Mouse (Mus musculus) embryo, embryonic 11.5 days (tissue): ENCODE measurements around the gene Gm20532.

Experiments
- DNase-seq: peaks from one replicate; pipeline ENCODE4 v3.0.0-alpha.2; 2012; ENCODE audit warnings: low read depth, low spot score

Gm20532 gene

GRCm38 (mm10) chr2:26596898-26597297, 10.5 kb downstream of the Gm20532 start:
- DNase-seq: no peak

DNA sequence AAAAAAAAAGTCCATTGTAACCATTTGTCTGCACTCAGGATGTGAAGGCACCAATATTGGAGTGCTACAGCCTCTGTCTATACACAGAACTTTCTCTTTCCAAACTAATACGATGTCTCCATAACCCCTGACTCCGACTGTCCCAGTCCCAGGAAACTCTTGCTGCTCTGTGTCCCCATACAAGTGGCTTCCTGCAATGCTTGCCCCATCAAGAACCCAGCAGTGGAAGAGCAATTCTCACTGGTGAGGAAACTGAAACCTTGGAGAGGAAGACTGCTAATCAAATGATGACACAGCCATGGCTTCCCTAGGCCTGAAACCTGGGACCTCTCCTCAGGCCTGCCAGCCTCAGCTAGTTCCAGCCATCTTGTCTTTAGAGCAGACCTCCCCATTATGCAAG, 11.4 kb downstream of the Gm20532 start:
- DNase-seq: no peak

DNA sequence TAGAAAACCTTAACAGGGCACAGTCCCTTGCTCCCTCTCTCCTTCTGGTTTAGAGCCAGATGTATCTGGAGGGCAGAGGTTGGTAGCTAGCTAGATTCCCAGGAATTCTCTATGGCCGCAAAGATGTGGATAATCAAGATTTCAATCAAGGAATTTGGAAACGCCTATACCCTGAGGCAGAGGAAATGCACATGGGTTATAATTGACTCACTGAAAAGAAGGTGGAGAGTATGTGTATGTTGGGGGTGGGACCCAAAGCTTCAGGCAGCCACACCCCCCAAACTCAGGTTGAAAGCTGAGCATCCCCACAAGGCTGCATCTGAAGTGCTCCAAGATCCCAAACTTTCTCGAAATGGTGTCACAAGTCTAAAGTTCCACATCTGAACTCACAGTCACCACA, 12.0 kb downstream of the Gm20532 start:
- no peak for DNase-seq

DNA sequence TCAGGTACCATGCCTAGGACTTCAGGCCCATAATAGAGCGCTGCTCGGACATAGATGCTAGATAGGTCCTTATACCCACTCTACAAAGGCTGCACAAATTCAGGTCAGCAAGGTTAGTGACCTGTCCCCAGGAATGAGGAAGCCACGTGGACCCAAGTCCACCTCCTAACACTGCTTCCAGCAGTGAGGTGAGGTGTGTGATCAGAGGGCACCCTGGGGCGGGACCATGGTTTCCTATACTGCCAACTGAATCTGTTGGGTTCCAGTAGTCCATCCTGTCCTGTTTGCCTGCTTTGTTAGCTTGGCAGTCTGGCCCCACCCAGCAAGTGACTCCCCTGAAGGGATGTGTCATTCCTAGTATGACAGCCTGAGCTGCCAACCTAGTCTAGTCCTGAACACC, 13.5 kb downstream of the Gm20532 start:
- DNase-seq: no peak

GRCm38 (mm10) chr2:26600664-26601063, 14.2 kb downstream of the Gm20532 start:
- DNase-seq: no peak

DNA sequence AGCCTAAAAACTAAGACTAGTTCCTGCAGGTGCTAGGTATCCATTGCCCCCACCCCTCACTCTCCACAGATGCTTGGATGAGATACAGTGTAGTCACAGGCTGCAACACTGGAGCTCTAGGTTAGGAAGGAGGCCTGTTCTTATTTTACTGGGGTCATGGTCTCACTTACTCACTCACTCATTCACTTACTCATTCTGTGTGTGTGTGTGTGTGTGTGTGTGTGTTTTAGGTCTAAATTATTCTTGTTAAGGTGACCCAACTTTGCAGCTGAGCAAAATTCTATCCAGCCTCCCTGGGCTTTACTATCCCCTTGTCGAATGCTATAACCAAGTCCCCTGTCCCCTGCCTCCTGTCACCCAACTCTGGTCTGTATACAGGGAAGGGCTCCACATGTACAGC, 15.2 kb downstream of the Gm20532 start:
- DNase-seq: no peak

DNA sequence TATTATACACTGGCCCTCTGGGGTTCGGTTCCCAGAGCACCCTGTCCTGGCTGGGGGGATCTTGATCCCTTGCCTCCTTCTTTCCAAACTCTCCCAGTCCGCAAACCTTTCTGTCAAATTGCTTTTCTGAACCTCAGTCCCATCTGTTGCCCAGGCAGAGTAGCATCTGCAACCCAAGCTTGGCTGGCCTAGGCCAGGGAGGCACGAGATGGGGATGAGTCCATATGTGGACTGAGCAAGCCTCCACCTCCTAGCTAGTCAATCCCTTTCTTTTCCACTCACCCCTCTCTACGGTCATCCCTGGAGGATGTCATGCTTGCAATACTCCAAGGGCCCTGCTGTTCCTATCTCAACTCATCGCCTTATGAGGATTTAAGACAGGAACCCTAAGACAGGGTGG, 16.2 kb downstream of the Gm20532 start:
- DNase-seq: no peak

GRCm38 (mm10) chr2:26603159-26603558, 16.7 kb downstream of the Gm20532 start:
- DNase-seq: no peak

- DNase-seq: peak; percentile 51
These were observed 17.6 kb downstream of the Gm20532 start, which contains the start of gene Agpat2 for GRCm38 (mm10) chr2:26603720-26604671. Agpat2 (minus strand) TSS chr2:26604417.

DNA sequence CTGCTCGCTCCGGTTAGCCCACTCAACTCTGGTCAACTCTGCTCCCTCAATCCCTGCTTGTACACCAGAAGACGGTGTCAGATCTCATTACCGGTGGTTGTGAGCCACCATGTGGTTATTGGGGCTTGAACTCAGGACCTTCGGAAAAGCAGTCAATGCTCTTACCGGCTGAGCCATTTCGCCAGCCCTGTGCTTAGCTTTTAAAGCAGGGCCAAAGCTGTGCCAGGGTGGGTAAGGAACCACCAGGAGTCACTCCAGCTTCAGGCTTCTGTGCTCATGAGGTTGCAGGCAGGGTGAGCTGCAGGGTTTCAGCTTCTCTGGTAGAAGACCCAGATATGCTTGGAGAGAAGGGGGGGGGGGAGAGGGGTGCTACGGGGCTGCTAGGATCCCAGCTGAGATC, 18.9 kb downstream of the Gm20532 start:
- no peak for DNase-seq

GRCm38 (mm10) chr2:26606579-26606978, 20.1 kb downstream of the Gm20532 start:
- no peak for DNase-seq

DNA sequence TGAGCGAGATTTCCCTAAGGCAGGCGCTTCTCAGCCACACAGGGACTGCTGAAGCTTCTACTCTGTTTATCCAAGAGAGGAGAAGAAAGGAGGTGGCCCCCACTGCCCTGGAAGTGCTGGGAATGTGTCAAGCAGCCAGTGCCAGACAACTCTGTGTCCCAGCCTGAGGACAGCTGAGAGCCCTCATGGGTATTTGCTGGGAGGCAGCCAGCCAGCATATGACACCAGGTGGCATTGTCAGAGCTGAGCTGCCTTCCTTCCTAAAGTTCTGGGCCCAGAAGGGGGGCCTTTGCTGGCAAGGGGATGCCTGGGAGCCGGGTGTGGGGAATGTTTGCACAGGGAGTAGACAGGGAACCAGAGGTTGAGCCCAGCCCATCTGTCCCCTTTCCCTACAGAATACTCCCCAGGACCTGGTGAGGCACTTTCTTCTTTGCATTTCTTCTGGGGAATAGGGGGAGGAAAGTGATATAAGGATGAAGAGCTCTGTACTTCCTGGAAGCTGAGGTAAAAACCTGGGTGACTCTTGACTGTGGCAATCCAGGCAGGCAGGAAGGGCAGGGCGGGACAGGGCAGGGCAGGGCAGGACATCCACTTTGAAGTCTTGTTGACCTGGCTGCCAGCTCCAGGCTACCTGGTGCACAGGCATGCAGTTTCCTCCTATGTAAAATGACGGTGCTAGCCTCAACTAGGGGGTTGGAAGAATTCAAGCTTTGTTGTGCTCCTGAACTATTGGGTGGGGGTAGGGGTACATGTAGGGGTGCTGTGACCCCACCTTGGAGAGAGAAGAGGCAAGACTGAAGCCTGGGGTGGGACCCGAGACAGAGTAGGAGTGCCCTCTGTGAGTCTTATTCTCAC, 20.8 kb downstream of the Gm20532 start:
- no peak for DNase-seq

- DNase-seq: no peak
These were observed 22.3 kb downstream of the Gm20532 start for GRCm38 (mm10) chr2:26608781-26609180.

- DNase-seq: no peak
These were observed 22.8 kb downstream of the Gm20532 start for GRCm38 (mm10) chr2:26609261-26609661.

DNA sequence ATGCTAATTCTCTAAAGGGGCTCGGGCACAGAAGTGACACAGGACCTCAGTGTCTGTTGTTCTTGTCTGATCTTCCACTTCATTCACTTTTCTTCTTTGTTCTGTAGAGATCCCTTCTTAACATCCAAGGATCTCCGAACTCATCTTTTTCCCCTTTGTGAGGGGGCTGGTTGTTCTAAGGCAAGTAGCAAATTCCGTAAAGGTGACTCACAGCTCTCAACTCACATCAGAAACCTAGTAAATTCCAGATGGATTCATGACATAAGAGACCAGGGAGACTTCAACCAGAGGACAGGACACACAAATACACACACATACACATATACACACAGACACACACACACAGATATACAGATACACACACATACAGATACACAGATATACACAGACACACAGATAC, 24.1 kb downstream of the Gm20532 start:
- DNase-seq: no peak

DNA sequence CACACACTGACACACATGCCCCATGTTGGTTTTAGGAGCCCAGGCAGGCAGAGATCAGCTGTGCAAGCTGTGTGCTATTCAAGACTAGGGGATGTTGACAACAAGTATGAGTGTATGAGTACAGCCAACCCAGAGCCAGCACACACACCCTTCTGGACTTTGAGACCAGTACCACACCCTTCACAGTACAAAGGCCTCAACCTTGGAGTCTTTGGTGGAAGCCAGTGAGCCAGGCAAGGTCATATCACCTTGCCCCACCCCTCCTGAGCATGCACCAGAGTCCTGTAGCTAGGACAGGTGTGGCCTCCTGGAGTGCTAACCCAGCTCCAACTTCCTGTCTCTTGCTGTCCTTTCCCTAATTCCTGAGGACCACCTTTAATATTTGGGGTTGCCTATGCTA, 24.6 kb downstream of the Gm20532 start:
- DNase-seq: no peak

- no peak for DNase-seq
These were observed 25.5 kb downstream of the Gm20532 start for GRCm38 (mm10) chr2:26611896-26612295.

GRCm38 (mm10) chr2:26614903-26615302, 28.5 kb downstream of the Gm20532 start:
- no peak for DNase-seq

GRCm38 (mm10) chr2:26615459-26616124, 29.2 kb downstream of the Gm20532 start:
- DNase-seq: no peak

DNA sequence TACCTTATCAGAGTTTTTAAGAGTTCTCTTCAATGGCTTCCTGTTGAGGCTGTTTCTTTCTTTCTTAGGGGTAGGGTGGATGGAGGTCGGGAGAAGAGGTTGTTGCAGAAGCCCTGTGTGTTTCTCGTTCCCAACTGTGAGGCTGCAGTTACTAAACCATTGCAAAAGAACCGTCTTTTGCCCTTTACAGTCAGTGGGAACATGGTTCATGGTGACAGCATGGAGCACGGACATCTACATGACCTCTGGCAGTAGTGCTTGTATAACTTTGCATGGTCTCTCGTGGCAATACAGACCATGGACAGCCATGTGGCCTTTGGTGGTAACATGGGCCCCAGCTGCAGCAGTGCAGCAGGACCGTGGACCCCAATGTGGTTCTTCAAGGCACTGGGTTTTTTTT, 30.9 kb downstream of the Gm20532 start:
- DNase-seq: no peak

DNA sequence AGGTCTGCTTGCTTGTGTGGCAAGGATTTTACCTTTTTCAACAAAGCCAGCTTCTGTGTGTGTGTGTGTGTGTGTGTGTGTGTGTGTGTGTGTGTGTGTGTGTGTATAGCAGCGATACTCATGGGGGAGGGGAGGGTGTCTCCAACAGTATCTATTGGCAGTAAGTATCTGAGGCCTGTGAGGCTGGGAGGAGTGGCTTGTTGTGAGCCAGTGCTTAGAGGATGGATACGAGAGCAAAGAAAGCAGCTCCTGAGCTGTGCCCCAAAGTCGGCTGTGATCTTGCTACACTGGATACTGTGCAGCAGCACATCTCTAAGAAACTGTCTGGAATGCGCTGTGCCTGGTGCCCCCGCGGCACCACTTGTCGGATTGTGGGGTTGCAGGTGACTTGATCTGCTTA, 31.5 kb downstream of the Gm20532 start:
- DNase-seq: no peak

- no peak for DNase-seq
These were observed 34.8 kb downstream of the Gm20532 start for GRCm38 (mm10) chr2:26621246-26621645.
